Mouse (Mus musculus): ENCODE measurements around the gene Xlr4b. TPM values are rescaled to one million over a fixed set of nuclear protein-coding genes. Genes with fewer than 3 reads are reported as not detected.
"Not testable (repeated sequence)": the region's sequence is repeated elsewhere in the genome, so short reads cannot be mapped to it uniquely, and the experiment has no call there.

Xlr4b gene
- polyA plus RNA-seq, 1 experiment from 2014 or later = 2.8 TPM

- Histone ChIP-seq H3K4me1 (replicated peaks; ENCODE audit: insufficient read depth, low read length) (no peaks in the 10 kb centered on the region), H3K4me2 (ENCODE audit: low read length) (peak overlapping the region; percentile 70), H3K9me3 (replicated peaks; ENCODE audit: low read length) (no peaks in the 10 kb centered on the region), H3K27me3 (ENCODE audit: insufficient read depth, low read length) (no peaks in the 10 kb centered on the region), H3K4me3 (replicated peaks; ENCODE audit: low read depth, low read length) (peak overlapping the region; percentile 59), H3K27ac (no peak overlapping the region), H3K9ac (ENCODE audit: low read depth, low read length) (peak overlapping the region; percentile 71; the same call in 1 of the 2 replicates), H3K36me3 (ENCODE audit: insufficient read depth, low read length) (no peaks in the 10 kb centered on the region)
- no peak for ATAC-seq (replicated peaks; ENCODE audit: low FRiP score, low read depth)
- no peak for DNase-seq (ENCODE audit: low spot score)
- WGBS = 40% methylated on average over 3 of the region's 3 CpGs
- no peak for TF ChIP-seq CTCF (IDR thresholded peaks at IDR 0.05; ENCODE audit: low read depth)
Measured at GRCm38 (mm10) chrX:73229288-73229687, 15.2 kb downstream of the Xlr4b start.

- not testable (repeated sequence) for ATAC-seq (replicated peaks; ENCODE audit: low FRiP score, low read depth); H3K4me3 ChIP-seq (replicated peaks; ENCODE audit: low read depth, low read length); H3K27ac ChIP-seq; H3K9ac ChIP-seq (ENCODE audit: low read depth, low read length); H3K27me3 ChIP-seq (ENCODE audit: insufficient read depth, low read length); DNase-seq (ENCODE audit: low spot score); H3K4me2 ChIP-seq (ENCODE audit: low read length); H3K36me3 ChIP-seq (ENCODE audit: insufficient read depth, low read length); H3K4me1 ChIP-seq (replicated peaks; ENCODE audit: insufficient read depth, low read length); H3K9me3 ChIP-seq (replicated peaks; ENCODE audit: low read length)
- 89% methylated on average over 13 of the region's 14 CpGs for WGBS
Measured at GRCm38 (mm10) chrX:73242821-73243325, 28.7 kb downstream of the Xlr4b start, which contains the start of gene Xlr4c. Xlr4c (minus strand) TSS chrX:73243130.

DNA sequence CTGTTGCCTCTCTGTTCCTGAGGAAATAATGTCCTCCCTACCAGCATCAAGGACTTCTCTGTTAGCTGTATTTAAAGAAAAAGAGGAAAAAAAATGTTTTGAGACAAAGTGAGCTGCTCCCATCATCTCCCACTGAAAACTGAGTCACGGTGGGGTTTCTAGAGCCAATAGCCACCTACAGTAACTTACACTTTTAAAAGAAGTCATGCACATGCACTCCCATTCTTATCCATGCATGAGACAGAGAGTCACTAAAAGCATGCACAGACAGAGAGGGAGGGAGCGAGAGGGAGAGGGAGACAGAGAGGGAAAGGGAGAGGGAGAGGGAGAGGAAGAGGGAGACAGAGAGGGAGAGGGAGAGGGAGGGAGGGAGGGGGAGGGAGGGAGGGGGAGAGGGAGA is 48.3 kb downstream of the Xlr4b start:
- H3K4me1 ChIP-seq (replicated peaks; ENCODE audit: insufficient read depth, low read length); H3K9ac ChIP-seq (ENCODE audit: low read depth, low read length); H3K27ac ChIP-seq; ATAC-seq (replicated peaks; ENCODE audit: low FRiP score, low read depth); DNase-seq (ENCODE audit: low spot score); H3K4me3 ChIP-seq (replicated peaks; ENCODE audit: low read depth, low read length); H3K9me3 ChIP-seq (replicated peaks; ENCODE audit: low read length); H3K4me2 ChIP-seq (ENCODE audit: low read length); H3K36me3 ChIP-seq (ENCODE audit: insufficient read depth, low read length); H3K27me3 ChIP-seq (ENCODE audit: insufficient read depth, low read length): not testable (repeated sequence)
- 88% methylated on average over 1 of the region's 2 CpGs for WGBS

GRCm38 (mm10) chrX:73265270-73265669 is 51.1 kb downstream of the Xlr4b start, which contains the start of gene Xlr3c:
Xlr3c (minus strand) TSS chrX:73265390.
- 87% methylated on average over 14 of the region's 14 CpGs for WGBS
- not testable (repeated sequence) for H3K36me3 ChIP-seq (ENCODE audit: insufficient read depth, low read length)

More at GRCm38 (mm10) chrX:73265270-73265669, 51.1 kb downstream of the Xlr4b start, which contains the start of gene Xlr3c:
- H3K4me3 ChIP-seq (replicated peaks; ENCODE audit: low read depth, low read length); DNase-seq (ENCODE audit: low spot score); H3K9me3 ChIP-seq (replicated peaks; ENCODE audit: low read length); H3K27me3 ChIP-seq (ENCODE audit: insufficient read depth, low read length); ATAC-seq (replicated peaks; ENCODE audit: low FRiP score, low read depth); H3K4me2 ChIP-seq (ENCODE audit: low read length); H3K4me1 ChIP-seq (replicated peaks; ENCODE audit: insufficient read depth, low read length); H3K9ac ChIP-seq (ENCODE audit: low read depth, low read length); H3K27ac ChIP-seq: not testable (repeated sequence)

Other genes with a start within 250 kb of the Xlr4b start
- 8.2 and 8.7 TPM in 2 replicates for gene Zfp185, start 227.0 kb upstream of the Xlr4b start, polyA plus RNA-seq (2015; fragmentation: Nextera tagmentation; extraction: Ambion mirVana)
- gene Pnma5, start 177.2 kb upstream of the Xlr4b start, polyA plus RNA-seq (2015; fragmentation: Nextera tagmentation; extraction: Ambion mirVana) = not detected in 2 replicates
- 0.04 and 0.06 TPM in 2 replicates for gene Pnma3, start 149.5 kb upstream of the Xlr4b start, polyA plus RNA-seq (2015; fragmentation: Nextera tagmentation; extraction: Ambion mirVana)
- 0.79 and 3.6 TPM in 2 replicates for gene Xlr4a, start 131.9 kb upstream of the Xlr4b start, polyA plus RNA-seq (2015; fragmentation: Nextera tagmentation; extraction: Ambion mirVana)
- gene Xlr3a, start 117.2 kb upstream of the Xlr4b start, polyA plus RNA-seq (2015; fragmentation: Nextera tagmentation; extraction: Ambion mirVana) = 1.7 and 7.6 TPM in 2 replicates
- 0.07 TPM in 1 of 2 replicates, not detected in the other for gene Gm14685, start 97.3 kb upstream of the Xlr4b start, polyA plus RNA-seq (2015; fragmentation: Nextera tagmentation; extraction: Ambion mirVana)
- 0.13 and 0.21 TPM in 2 replicates for gene Xlr5b, start 65.5 kb upstream of the Xlr4b start, polyA plus RNA-seq (2015; fragmentation: Nextera tagmentation; extraction: Ambion mirVana)
- gene DXBay18, start 64.9 kb upstream of the Xlr4b start, polyA plus RNA-seq (2015; fragmentation: Nextera tagmentation; extraction: Ambion mirVana) = not detected in 2 replicates
- not detected in 2 replicates for gene Spin2d, start 37.3 kb upstream of the Xlr4b start, polyA plus RNA-seq (2015; fragmentation: Nextera tagmentation; extraction: Ambion mirVana)
- gene Xlr3b, start 22.1 kb upstream of the Xlr4b start, polyA plus RNA-seq (2015; fragmentation: Nextera tagmentation; extraction: Ambion mirVana) = 1.2 and 26.3 TPM in 2 replicates
- 15.1 and 16.6 TPM in 2 replicates for gene F8a, start 14.0 kb downstream of the Xlr4b start, polyA plus RNA-seq (2015; fragmentation: Nextera tagmentation; extraction: Ambion mirVana)
- 0.14 TPM in 1 of 2 replicates, not detected in the other for gene Xlr4c, start 28.8 kb downstream of the Xlr4b start, polyA plus RNA-seq (2015; fragmentation: Nextera tagmentation; extraction: Ambion mirVana)
- gene Xlr3c, start 51.1 kb downstream of the Xlr4b start, polyA plus RNA-seq (2015; fragmentation: Nextera tagmentation; extraction: Ambion mirVana) = 0.09 TPM in 1 of 2 replicates, not detected in the other
- 0.16 TPM in 1 of 2 replicates, not detected in the other for gene Xlr5a, start 78.6 kb downstream of the Xlr4b start, polyA plus RNA-seq (2015; fragmentation: Nextera tagmentation; extraction: Ambion mirVana)
- 0.20 TPM in 1 of 2 replicates, not detected in the other for gene Xlr5c, start 78.6 kb downstream of the Xlr4b start, polyA plus RNA-seq (2015; fragmentation: Nextera tagmentation; extraction: Ambion mirVana)
- gene Gm45015, start 122.5 kb downstream of the Xlr4b start, polyA plus RNA-seq (2015; fragmentation: Nextera tagmentation; extraction: Ambion mirVana) = not detected in 2 replicates
- gene Zfp275, start 128.3 kb downstream of the Xlr4b start, polyA plus RNA-seq (2015; fragmentation: Nextera tagmentation; extraction: Ambion mirVana) = 5.4 and 6.0 TPM in 2 replicates
- not detected in 2 replicates for gene Gm18336, start 184.4 kb downstream of the Xlr4b start, polyA plus RNA-seq (2015; fragmentation: Nextera tagmentation; extraction: Ambion mirVana)
- gene Zfp92, start 196.8 kb downstream of the Xlr4b start, polyA plus RNA-seq (2015; fragmentation: Nextera tagmentation; extraction: Ambion mirVana) = 0.04 and 0.05 TPM in 2 replicates
- 0.12 and 0.18 TPM in 2 replicates for gene Trex2, start 221.0 kb downstream of the Xlr4b start, polyA plus RNA-seq (2015; fragmentation: Nextera tagmentation; extraction: Ambion mirVana)
- gene Haus7, start 244.7 kb downstream of the Xlr4b start, polyA plus RNA-seq (2015; fragmentation: Nextera tagmentation; extraction: Ambion mirVana) = 40.3 and 49.3 TPM in 2 replicates

Data from kidney, postnatal 0 days (tissue).